Mouse (Mus musculus) MEL (cell line): ENCODE data around the gene Stc2. TPM values are rescaled to one million over a fixed set of nuclear protein-coding genes. Genes with fewer than 3 reads are reported as not detected.

Experiments used
- DNase-seq: peaks from one replicate; pipeline ENCODE4 v3.0.0; 2011; ENCODE audit warnings: low read depth, low spot score
- H3K27ac ChIP-seq: 2 replicates; pipeline ENCODE4 v1.5.1; 2012; ENCODE audit warnings: low read depth, mild to moderate bottlenecking, control low read depth, low read length, moderate library complexity; ENCODE audit not compliant: control insufficient read depth
- H3K27me3 ChIP-seq, 2 experiments: fragments of 150-350 bp in 1 of 2; sonication (generic) in 1 of 2; 2 replicates each; pipeline ENCODE4 v1.6.1; 2012; ENCODE audit warnings: low read length in 2 of 2, mild to moderate bottlenecking in 2 of 2, improper control_type of control experiment in 1 of 2, moderate library complexity in 1 of 2; ENCODE audit not compliant: insufficient read depth in 2 of 2, control insufficient read depth in 1 of 2
- H3K36me3 ChIP-seq, 2 experiments: 2 replicates each; pipeline ENCODE4 v1.6.1; 2012 to 2014; ENCODE audit warnings: low read length in 2 of 2, improper control_type of control experiment in 1 of 2, inconsistent platforms in 1 of 2, mild to moderate bottlenecking in 1 of 2; ENCODE audit not compliant: insufficient read depth in 2 of 2, control insufficient read depth in 1 of 2
- H3K4me1 ChIP-seq, 2 experiments: fragments of 150-350 bp in 1 of 2; sonication (generic) in 1 of 2; 2 replicates each; pipeline ENCODE4 v1.6.1; 2012; ENCODE audit warnings: low read length in 2 of 2, improper control_type of control experiment in 1 of 2, mild to moderate bottlenecking in 1 of 2; ENCODE audit not compliant: insufficient read depth in 2 of 2, control insufficient read depth in 1 of 2
- H3K4me3 ChIP-seq, 2 experiments: fragments of 150-350 bp in 1 of 2; sonication (generic) in 1 of 2; 2 replicates each; pipeline ENCODE4 v1.5.1; 2012; ENCODE audit warnings: low read depth in 2 of 2, low read length in 2 of 2, mild to moderate bottlenecking in 2 of 2, moderate library complexity in 2 of 2, control low read depth in 1 of 2, improper control_type of control experiment in 1 of 2; ENCODE audit not compliant: control insufficient read depth in 1 of 2, insufficient read depth in 1 of 2
- H3K79me2 ChIP-seq: 2 replicates; pipeline ENCODE4 v1.6.1; 2012; ENCODE audit warnings: mild to moderate bottlenecking, low read length, moderate library complexity; ENCODE audit not compliant: control insufficient read depth, poor library complexity, insufficient read depth
- H3K9ac ChIP-seq: 2 replicates; pipeline ENCODE4 v1.6.1; 2012; ENCODE audit warnings: low read depth, mild to moderate bottlenecking, control low read depth, low read length, moderate library complexity; ENCODE audit not compliant: control insufficient read depth, poor library complexity, severe bottlenecking
- H3K9me3 ChIP-seq: fragments of 150-350 bp; sonication (generic); replicated peaks from 2 replicates; pipeline ENCODE4 v1.6.1; 2012; ENCODE audit warnings: mild to moderate bottlenecking, low read length, improper control_type of control experiment, moderate library complexity; ENCODE audit not compliant: insufficient read depth
- BHLHE40 ChIP-seq: IDR thresholded peaks from 2 replicates; pipeline ENCODE4 v1.6.1; 2012; ENCODE audit warnings: low read depth, mild to moderate bottlenecking, inconsistent platforms, low read length, improper control_type of control experiment, borderline replicate concordance
- CHD1 ChIP-seq: IDR thresholded peaks from 2 replicates; pipeline ENCODE4 v1.6.1; 2012; ENCODE audit warnings: low read depth, mild to moderate bottlenecking, inconsistent platforms, low read length, improper control_type of control experiment
- CTCF ChIP-seq, 3 experiments: IDR thresholded peaks in 2 of 3; conservative IDR thresholded peaks in 1 of 3; 2 replicates each; pipeline ENCODE4 v1.5.1; 2011 to 2012; ENCODE audit warnings: low read length in 3 of 3, low read depth in 2 of 3, mild to moderate bottlenecking in 2 of 3, improper control_type of control experiment in 1 of 3, inconsistent platforms in 1 of 3, mixed read lengths in 1 of 3, moderate library complexity in 1 of 3; ENCODE audit not compliant: control insufficient read depth in 1 of 3, insufficient read depth in 1 of 3, poor library complexity in 1 of 3, severe bottlenecking in 1 of 3
- E2F4 ChIP-seq: IDR thresholded peaks from 2 replicates; pipeline ENCODE4 v1.6.1; 2011; ENCODE audit warnings: low read depth, low read length, improper control_type of control experiment, borderline replicate concordance
- EP300 ChIP-seq, 2 experiments: IDR thresholded peaks; 2 replicates each; pipeline ENCODE4 v1.6.1; 2011; ENCODE audit warnings: improper control_type of control experiment in 2 of 2, low read length in 2 of 2, low read depth in 1 of 2, mild to moderate bottlenecking in 1 of 2
- GATA1 ChIP-seq: IDR thresholded peaks from 2 replicates; pipeline ENCODE4 v1.6.1; 2011; ENCODE audit warnings: low read depth, low read length, improper control_type of control experiment
- HCFC1 ChIP-seq: IDR thresholded peaks from 2 replicates; pipeline ENCODE4 v1.6.1; 2012; ENCODE audit warnings: low read depth, mild to moderate bottlenecking, inconsistent platforms, low read length, improper control_type of control experiment, moderate library complexity
- JUND ChIP-seq: IDR thresholded peaks from 2 replicates; pipeline ENCODE4 v1.6.1; 2011; ENCODE audit warnings: low read depth, mild to moderate bottlenecking, improper control_type of control experiment, low read length
- KAT2A ChIP-seq: conservative IDR thresholded peaks from 2 replicates; pipeline ENCODE4 v1.6.1; 2012; ENCODE audit warnings: low read depth, low read length, improper control_type of control experiment, inconsistent platforms
- MAFK ChIP-seq: IDR thresholded peaks from 2 replicates; pipeline ENCODE4 v1.6.1; 2011; ENCODE audit warnings: low read depth, mild to moderate bottlenecking, low read length, improper control_type of control experiment, borderline replicate concordance
- MAZ ChIP-seq: IDR thresholded peaks from 2 replicates; pipeline ENCODE4 v1.6.1; 2012; ENCODE audit warnings: low read depth, mild to moderate bottlenecking, inconsistent platforms, low read length, improper control_type of control experiment
- MEF2A ChIP-seq: IDR thresholded peaks from 2 replicates; pipeline ENCODE4 v1.6.1; 2014; ENCODE audit warnings: low read depth, mild to moderate bottlenecking, inconsistent platforms, low read length, improper control_type of control experiment; ENCODE audit not compliant: poor library complexity, insufficient replicate concordance, severe bottlenecking; ENCODE audit errors: extremely low read depth
- MXI1 ChIP-seq: IDR thresholded peaks from 2 replicates; pipeline ENCODE4 v1.6.1; 2011; ENCODE audit warnings: mild to moderate bottlenecking, low read depth, low read length, improper control_type of control experiment
- MYB ChIP-seq: IDR thresholded peaks from 2 replicates; pipeline ENCODE4 v1.6.1; 2011; ENCODE audit warnings: mild to moderate bottlenecking, low read depth, low read length, improper control_type of control experiment
- MYC ChIP-seq: IDR thresholded peaks from 2 replicates; pipeline ENCODE4 v1.6.1; 2011; ENCODE audit warnings: low read depth, mild to moderate bottlenecking, low read length, improper control_type of control experiment, moderate library complexity
- NRF1 ChIP-seq: IDR thresholded peaks from 2 replicates; pipeline ENCODE4 v1.6.1; 2014; ENCODE audit warnings: low read depth, mild to moderate bottlenecking, inconsistent platforms, low read length, improper control_type of control experiment, moderate library complexity; ENCODE audit not compliant: poor library complexity, insufficient read depth, severe bottlenecking
- POLR2AphosphoS2 ChIP-seq: IDR thresholded peaks from 2 replicates; pipeline ENCODE4 v1.6.1; 2011; ENCODE audit warnings: low read length, improper control_type of control experiment
- POLR2AphosphoS5 ChIP-seq: IDR thresholded peaks from 2 replicates; pipeline ENCODE4 v1.6.1; 2012; ENCODE audit warnings: low read depth, borderline replicate concordance, mild to moderate bottlenecking, inconsistent platforms, low read length, moderate library complexity, mixed read lengths
- RAD21 ChIP-seq: IDR thresholded peaks from 2 replicates; pipeline ENCODE4 v1.6.1; 2011; ENCODE audit warnings: mild to moderate bottlenecking, low read depth, low read length, improper control_type of control experiment
- TCF12 ChIP-seq: IDR thresholded peaks from 2 replicates; pipeline ENCODE4 v1.6.1; 2014; ENCODE audit warnings: low read depth, mild to moderate bottlenecking, inconsistent platforms, low read length, improper control_type of control experiment, moderate library complexity
- UBTF ChIP-seq: IDR thresholded peaks from 2 replicates; pipeline ENCODE4 v1.6.1; 2012; ENCODE audit warnings: low read depth, mild to moderate bottlenecking, inconsistent platforms, low read length, improper control_type of control experiment, moderate library complexity, borderline replicate concordance; ENCODE audit not compliant: insufficient read depth
- USF1 ChIP-seq: IDR thresholded peaks from 2 replicates; pipeline ENCODE4 v1.6.1; 2014; ENCODE audit warnings: low read depth, mild to moderate bottlenecking, inconsistent platforms, low read length, improper control_type of control experiment, moderate library complexity
- USF2 ChIP-seq, 2 experiments: IDR thresholded peaks; 2 replicates each; pipeline ENCODE4 v1.6.1; 2011 to 2012; ENCODE audit warnings: improper control_type of control experiment in 2 of 2, low read length in 2 of 2, borderline replicate concordance in 1 of 2, inconsistent platforms in 1 of 2, low read depth in 1 of 2, mild to moderate bottlenecking in 1 of 2; ENCODE audit not compliant: insufficient read depth in 1 of 2
- ZKSCAN1 ChIP-seq: IDR thresholded peaks from 2 replicates; pipeline ENCODE4 v1.6.1; 2012; ENCODE audit warnings: low read depth, mild to moderate bottlenecking, inconsistent platforms, low read length, improper control_type of control experiment, moderate library complexity
- ZMIZ1 ChIP-seq: IDR thresholded peaks from 2 replicates; pipeline ENCODE4 v1.6.1; 2012; ENCODE audit warnings: low read depth, mild to moderate bottlenecking, inconsistent platforms, low read length, improper control_type of control experiment, moderate library complexity
- ZNF384 ChIP-seq: IDR thresholded peaks from 2 replicates; pipeline ENCODE4 v1.6.1; 2012; ENCODE audit warnings: low read depth, mild to moderate bottlenecking, inconsistent platforms, low read length, improper control_type of control experiment
- polyA plus RNA-seq, 2 experiments: library from polyadenylated mRNA; stranded (reverse) in 1 of 2; unstranded in 1 of 2; fragments of >175 nt in 1 of 2; fragments of >200 nt in 1 of 2; gene quantifications; 2 replicates each; pipeline versions ENCODE4 v1.2.1 to v1.2.4; 2012; ENCODE audit warnings: low replicate concordance in 2 of 2, low read depth in 1 of 2; ENCODE audit not compliant: insufficient read length in 2 of 2, insufficient read depth in 1 of 2, missing spikeins in 1 of 2
- total RNA-seq: library from RNA; depleted of rRNA; stranded (reverse); fragments of 300-350 nt; gene quantifications from 2 replicates; pipeline ENCODE4 v1.2.3, GENCODE M21; 2012

Stc2 gene
- total and polyA plus RNA-seq, 3 experiments = 20.3 to 32.5 TPM; not detected in 1

GRCm38 (mm10) chr11:31365981-31366380 is 3.9 kb downstream of the Stc2 start:
- Histone ChIP-seq H3K4me1 (peaks cover 16 to 25% of the 10 kb centered on the region in 2 experiments), H3K9ac (no peak overlapping the region), H3K36me3 (peaks cover 34 to 41% of the 10 kb centered on the region in 2 experiments), H3K27me3 (no peaks in the 10 kb centered on the region), H3K79me2 (peaks cover 31% of the 10 kb centered on the region), H3K27ac (no peak overlapping the region; the same call in 1 of the 2 replicates), H3K9me3 (no peaks in the 10 kb centered on the region), H3K4me3 (no peak overlapping the region)
- no peak for DNase-seq
- TF ChIP-seq HCFC1 = no peak
- TF ChIP-seq MYB = no peak
- TF ChIP-seq MAFK = no peak
- TF ChIP-seq CHD1 = no peak
- no peak for TF ChIP-seq POLR2AphosphoS2
- no peak for TF ChIP-seq NRF1
- no peak for TF ChIP-seq TCF12
- TF ChIP-seq CTCF (IDR thresholded peaks at IDR 0.05 in 2 of 3, conservative IDR thresholded peaks at IDR 0.05 in 1 of 3; ENCODE audit: control insufficient read depth in 1 of 3, insufficient read depth in 1 of 3, low read depth in 2 of 3, low read length in 3 of 3, poor library complexity in 1 of 3, severe bottlenecking in 1 of 3) = no peak
- no peak for TF ChIP-seq MXI1
- no peak for TF ChIP-seq KAT2A
- no peak for TF ChIP-seq JUND
- no peak for TF ChIP-seq RAD21
- TF ChIP-seq MYC = no peak
- TF ChIP-seq GATA1 = no peak
- no peak for TF ChIP-seq BHLHE40

- Histone ChIP-seq H3K4me3 (no peak overlapping the region), H3K36me3 (peaks cover 34 to 41% of the 10 kb centered on the region in 2 experiments), H3K79me2 (peaks cover 29% of the 10 kb centered on the region)
Observed at GRCm38 (mm10) chr11:31365280-31365679, 4.6 kb downstream of the Stc2 start.

GRCm38 (mm10) chr11:31362856-31363255 is 7.0 kb downstream of the Stc2 start:
- peaks cover 37 to 54% of the 10 kb centered on the region in 2 experiments for H3K36me3 ChIP-seq
- peak; percentile 21 for DNase-seq
- no peak overlapping the region for H3K27ac ChIP-seq
- peaks cover 9% of the 10 kb centered on the region for H3K79me2 ChIP-seq
- no peaks in the 10 kb centered on the region for H3K9me3 ChIP-seq
- no peak overlapping the region for H3K9ac ChIP-seq
- H3K4me3 ChIP-seq = no peak overlapping the region
- no peaks in the 10 kb centered on the region for H3K27me3 ChIP-seq
- peaks cover 32 to 50% of the 10 kb centered on the region in 2 experiments for H3K4me1 ChIP-seq
- TF ChIP-seq MAZ (no peak), USF1 (no peak), ZKSCAN1 (no peak), POLR2AphosphoS5 (no peak), EP300 (IDR thresholded peaks at IDR 0.05; ENCODE audit: low read depth in 1 of 2, low read length in 2 of 2) (no peak), TCF12 (no peak), E2F4 (no peak), ZNF384 (no peak), MEF2A (no peak), MXI1 (no peak), UBTF (no peak), MAFK (no peak), POLR2AphosphoS2 (no peak; the same call in 1 of the 2 replicates), ZMIZ1 (no peak)

More at GRCm38 (mm10) chr11:31365280-31365679, 4.6 kb downstream of the Stc2 start:
- no peak overlapping the region for H3K27ac ChIP-seq
- no peak for TF ChIP-seq USF2 (IDR thresholded peaks at IDR 0.05; ENCODE audit: borderline replicate concordance in 1 of 2, insufficient read depth in 1 of 2, low read depth in 1 of 2, low read length in 2 of 2)
- no peak for TF ChIP-seq CHD1
- no peaks in the 10 kb centered on the region for H3K27me3 ChIP-seq
- peak; percentile 13 for DNase-seq
- H3K9ac ChIP-seq = no peak overlapping the region
- H3K4me1 ChIP-seq = peaks cover 16 to 28% of the 10 kb centered on the region in 2 experiments
- no peaks in the 10 kb centered on the region for H3K9me3 ChIP-seq
